Mouse (Mus musculus): ENCODE measurements around the gene Kncn. TPM values are rescaled to one million over a fixed set of nuclear protein-coding genes. Genes with fewer than 3 reads are reported as not detected.
A peak's percentile ranks its signal among the peaks of the same experiment; 100 is the strongest.

Gene Kncn
- polyA plus RNA-seq, 1 experiment from 2014 or later = not detected

DNA sequence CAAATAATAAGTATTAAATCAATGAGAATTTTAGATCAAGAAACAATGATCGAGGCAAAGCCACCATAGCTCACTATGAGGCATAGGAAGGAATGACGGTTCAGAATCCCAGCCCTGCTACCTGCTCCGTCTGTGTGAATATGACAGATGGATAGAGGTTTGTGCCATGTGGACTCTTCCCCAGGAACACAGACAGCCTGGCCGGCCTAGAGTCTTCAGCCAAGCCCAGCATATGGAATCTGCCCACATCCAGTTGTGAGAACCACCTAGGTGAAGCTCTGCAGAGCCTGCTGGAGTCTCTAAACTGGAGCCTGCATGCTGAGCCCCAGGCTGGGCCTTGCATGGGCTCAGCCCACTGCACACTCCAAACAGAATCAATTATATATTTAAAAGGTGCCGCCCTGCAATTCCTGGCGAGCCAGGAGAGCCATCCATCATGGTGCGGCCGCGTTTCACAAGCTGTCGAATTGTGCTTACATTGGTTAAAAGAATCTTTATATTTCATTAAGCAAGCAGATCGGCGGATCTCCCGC is 47.4 kb downstream of the Kncn start:
- no peak overlapping the region for H3K4me3 ChIP-seq (ENCODE audit: low read depth, low read length)
- TF ChIP-seq CTCF (IDR thresholded peaks at IDR 0.05; ENCODE audit: low read depth) = no peak
- H3K4me2 ChIP-seq = no peak overlapping the region
- H3K36me3 ChIP-seq (ENCODE audit: insufficient read depth) = no peaks in the 10 kb centered on the region
- WGBS = 32% methylated on average over 13 of the region's 13 CpGs
- DNase-seq (no peak), ATAC-seq (ENCODE audit: insufficient read depth) (no peak)
- no peak overlapping the region for H3K27ac ChIP-seq (ENCODE audit: low read depth)
- no peak overlapping the region for H3K9ac ChIP-seq
- no peaks in the 10 kb centered on the region for H3K9me3 ChIP-seq (ENCODE audit: low read depth, low read length)
- peaks cover 85% of the 10 kb centered on the region for H3K27me3 ChIP-seq (ENCODE audit: insufficient read depth, low read length)
- H3K4me1 ChIP-seq (ENCODE audit: insufficient read depth) = no peaks in the 10 kb centered on the region

DNA sequence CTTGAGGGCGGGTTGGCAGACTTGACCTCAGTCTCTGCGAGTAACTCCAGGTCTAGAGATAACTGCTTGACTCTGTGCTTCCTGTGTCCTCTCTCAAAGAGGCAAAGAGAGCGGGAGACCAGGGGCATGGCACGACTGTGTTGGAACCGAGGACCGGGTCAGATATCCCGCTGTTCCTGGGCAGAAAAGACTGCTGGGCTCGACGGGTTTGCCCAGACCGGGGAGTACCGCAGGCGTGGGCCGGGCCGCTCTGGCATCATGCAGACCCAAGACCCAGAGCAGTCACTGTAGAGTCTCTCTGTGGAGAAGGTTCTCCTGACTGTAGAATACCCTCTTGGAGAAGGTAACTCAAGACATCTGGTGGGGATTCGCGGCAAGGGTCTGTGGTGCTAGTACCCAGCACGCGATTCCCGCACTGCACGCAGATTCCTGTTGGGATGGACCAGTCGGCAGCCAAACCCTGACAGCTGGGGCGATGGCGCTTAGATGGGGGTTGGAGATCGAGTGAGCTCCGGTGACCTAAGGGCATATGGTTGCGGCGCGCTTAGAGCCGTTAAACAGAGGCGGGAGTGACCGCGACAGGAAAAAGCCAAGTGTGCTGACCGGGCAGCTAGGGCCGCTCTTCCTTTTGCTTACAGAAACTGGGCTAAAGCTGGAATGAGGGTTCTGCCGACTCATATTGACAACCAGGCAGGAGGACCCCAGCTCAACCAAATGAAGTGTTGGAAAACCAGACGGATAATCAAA is 51.8 kb downstream of the Kncn start:
- no peaks in the 10 kb centered on the region for H3K36me3 ChIP-seq (ENCODE audit: insufficient read depth)
- H3K4me3 ChIP-seq (ENCODE audit: low read depth, low read length) = peak overlapping the region; percentile 4; the same call in 1 of the 2 replicates
- TF ChIP-seq CTCF (IDR thresholded peaks at IDR 0.05; ENCODE audit: low read depth) = no peak
- H3K27me3 ChIP-seq (ENCODE audit: insufficient read depth, low read length) = peaks cover 100% of the 10 kb centered on the region
- no peaks in the 10 kb centered on the region for H3K4me1 ChIP-seq (ENCODE audit: insufficient read depth)
- DNase-seq (peak; percentile 23), ATAC-seq (ENCODE audit: insufficient read depth) (no peak)
- H3K27ac ChIP-seq (ENCODE audit: low read depth) = no peak overlapping the region
- H3K4me2 ChIP-seq = 0 out of 2 replicates have a peak overlapping the region, but pooled peaks have one; percentile 12
- no peak overlapping the region for H3K9ac ChIP-seq
- no peaks in the 10 kb centered on the region for H3K9me3 ChIP-seq (ENCODE audit: low read depth, low read length)
- under 1% methylated on average over 36 of the region's 36 CpGs for WGBS

- Histone ChIP-seq H3K4me3 (ENCODE audit: low read depth, low read length) (0 out of 2 replicates have a peak overlapping the region, but pooled peaks have one; percentile 4), H3K27me3 (ENCODE audit: insufficient read depth, low read length) (peaks cover 100% of the 10 kb centered on the region), H3K4me1 (ENCODE audit: insufficient read depth) (no peaks in the 10 kb centered on the region), H3K9me3 (ENCODE audit: low read depth, low read length) (no peaks in the 10 kb centered on the region), H3K36me3 (ENCODE audit: insufficient read depth) (no peaks in the 10 kb centered on the region), H3K9ac (no peak overlapping the region), H3K4me2 (no peak overlapping the region), H3K27ac (ENCODE audit: low read depth) (no peak overlapping the region)
- TF ChIP-seq CTCF (IDR thresholded peaks at IDR 0.05; ENCODE audit: low read depth) = no peak
- WGBS = under 1% methylated on average over 20 of the region's 20 CpGs
- ATAC-seq (ENCODE audit: insufficient read depth) = no peak
- no peak for DNase-seq
Measured at GRCm38 (mm10) chr4:115936646-115937045, 52.4 kb downstream of the Kncn start.

- DNase-seq = no peak
- no peak overlapping the region for H3K4me2 ChIP-seq
- no peak for TF ChIP-seq CTCF (IDR thresholded peaks at IDR 0.05; ENCODE audit: low read depth)
- WGBS = 6% methylated on average over 19 of the region's 19 CpGs
- H3K27ac ChIP-seq (ENCODE audit: low read depth) = no peak overlapping the region
- no peaks in the 10 kb centered on the region for H3K9me3 ChIP-seq (ENCODE audit: low read depth, low read length)
- no peak overlapping the region for H3K4me3 ChIP-seq (ENCODE audit: low read depth, low read length)
- H3K9ac ChIP-seq = no peak overlapping the region
- peaks cover 100% of the 10 kb centered on the region for H3K27me3 ChIP-seq (ENCODE audit: insufficient read depth, low read length)
- H3K4me1 ChIP-seq (ENCODE audit: insufficient read depth) = no peaks in the 10 kb centered on the region
- ATAC-seq (ENCODE audit: insufficient read depth) = no peak
- no peaks in the 10 kb centered on the region for H3K36me3 ChIP-seq (ENCODE audit: insufficient read depth)
Measured at GRCm38 (mm10) chr4:115937061-115937976, 53.1 kb downstream of the Kncn start.

DNA sequence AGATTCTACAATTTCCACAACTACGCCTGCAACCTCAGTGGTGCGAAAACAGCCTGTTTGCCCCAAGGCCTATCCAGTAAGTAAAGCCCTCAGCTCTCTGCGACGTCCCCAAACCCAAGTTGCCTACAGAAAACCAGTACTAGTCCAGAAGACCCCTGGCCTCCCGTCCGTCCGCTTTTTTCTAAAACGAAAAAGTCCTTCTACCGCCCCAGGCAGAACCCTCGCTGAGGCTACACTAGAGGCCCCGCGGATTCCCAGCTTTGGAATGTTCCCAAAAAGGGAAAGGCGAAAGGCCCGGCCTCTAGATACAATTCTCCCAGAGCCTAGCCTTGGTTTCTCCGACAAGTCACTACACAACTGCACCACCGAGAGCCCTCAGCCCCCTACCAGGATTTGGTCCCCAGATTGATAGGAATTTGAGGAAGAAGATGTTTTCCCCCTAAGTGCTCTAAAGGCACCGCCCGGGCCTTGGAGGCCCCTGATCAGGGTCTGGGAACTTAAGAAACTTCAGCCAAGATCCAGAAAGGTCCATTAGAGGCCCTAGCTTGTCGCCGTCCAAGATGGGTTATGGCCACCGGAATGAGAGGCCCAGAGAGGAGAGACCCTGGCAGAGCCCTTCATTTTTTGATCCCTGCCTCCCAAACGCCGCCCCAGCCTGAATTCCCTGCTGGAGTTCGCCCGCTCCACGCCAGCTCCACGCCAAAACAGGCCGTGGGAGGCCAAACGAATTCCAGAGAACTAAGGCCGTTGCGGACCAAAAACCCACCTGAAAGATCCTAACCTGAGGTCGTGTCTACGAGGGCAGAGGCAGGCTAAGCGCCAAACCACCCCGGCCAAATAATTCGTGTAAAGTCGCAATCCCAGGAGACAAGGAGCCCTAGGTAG is 54.3 kb downstream of the Kncn start:
- DNase-seq (peak; percentile 59), ATAC-seq (ENCODE audit: insufficient read depth) (no peak)
- under 1% methylated on average over 37 of the region's 37 CpGs for WGBS

More for the DNA sequence above, 54.3 kb downstream of the Kncn start:
- H3K36me3 ChIP-seq (ENCODE audit: insufficient read depth) = no peaks in the 10 kb centered on the region
- H3K27me3 ChIP-seq (ENCODE audit: insufficient read depth, low read length) = peaks cover 100% of the 10 kb centered on the region
- no peaks in the 10 kb centered on the region for H3K4me1 ChIP-seq (ENCODE audit: insufficient read depth)
- H3K4me3 ChIP-seq (ENCODE audit: low read depth, low read length) = peak overlapping the region; percentile 33
- TF ChIP-seq CTCF (IDR thresholded peaks at IDR 0.05; ENCODE audit: low read depth) = no peak
- H3K9ac ChIP-seq = no peak overlapping the region
- H3K9me3 ChIP-seq (ENCODE audit: low read depth, low read length) = no peaks in the 10 kb centered on the region
- H3K4me2 ChIP-seq = peak overlapping the region; percentile 63; the same call in 1 of the 2 replicates
- no peak overlapping the region for H3K27ac ChIP-seq (ENCODE audit: low read depth)

Other genes starting within 250 kb of the Kncn start
- 7.6 and 10.9 TPM in 2 replicates for gene Cyp4b1, start 236.7 kb upstream of the Kncn start, polyA plus RNA-seq (2014; fragmentation: Nextera tagmentation; extraction: Ambion mirVana)
- gene Efcab14, start 146.7 kb upstream of the Kncn start, polyA plus RNA-seq (2014; fragmentation: Nextera tagmentation; extraction: Ambion mirVana) = 48.8 and 53.7 TPM in 2 replicates
- not detected in 2 replicates for gene Tex38, start 103.4 kb upstream of the Kncn start, polyA plus RNA-seq (2014; fragmentation: Nextera tagmentation; extraction: Ambion mirVana)
- gene Atpaf1, start 99.6 kb upstream of the Kncn start, polyA plus RNA-seq (2014; fragmentation: Nextera tagmentation; extraction: Ambion mirVana) = 55.6 and 61.4 TPM in 2 replicates
- gene Mob3c, start 56.3 kb upstream of the Kncn start, polyA plus RNA-seq (2014; fragmentation: Nextera tagmentation; extraction: Ambion mirVana) = 9.6 and 11.5 TPM in 2 replicates
- gene Mknk1, start 45.2 kb upstream of the Kncn start, polyA plus RNA-seq (2014; fragmentation: Nextera tagmentation; extraction: Ambion mirVana) = 19.4 and 19.8 TPM in 2 replicates
- not detected in 2 replicates for gene 6430628N08Rik, start 6.3 kb downstream of the Kncn start, polyA plus RNA-seq (2014; fragmentation: Nextera tagmentation; extraction: Ambion mirVana)
- gene Dmbx1, start 55.5 kb downstream of the Kncn start, polyA plus RNA-seq (2014; fragmentation: Nextera tagmentation; extraction: Ambion mirVana) = not detected in 2 replicates
- 6.3 and 8.0 TPM in 2 replicates for gene Faah, start 133.5 kb downstream of the Kncn start, polyA plus RNA-seq (2014; fragmentation: Nextera tagmentation; extraction: Ambion mirVana)
- 21.9 and 24.5 TPM in 2 replicates for gene Nsun4, start 169.5 kb downstream of the Kncn start, polyA plus RNA-seq (2014; fragmentation: Nextera tagmentation; extraction: Ambion mirVana)
- gene Uqcrh, start 190.7 kb downstream of the Kncn start, polyA plus RNA-seq (2014; fragmentation: Nextera tagmentation; extraction: Ambion mirVana) = 466 and 476 TPM in 2 replicates
- gene Lrrc41, start 190.9 kb downstream of the Kncn start, polyA plus RNA-seq (2014; fragmentation: Nextera tagmentation; extraction: Ambion mirVana) = 77.2 and 82.6 TPM in 2 replicates
- gene Rad54l, start 239.3 kb downstream of the Kncn start, polyA plus RNA-seq (2014; fragmentation: Nextera tagmentation; extraction: Ambion mirVana) = 35.9 and 43.2 TPM in 2 replicates
- gene Pomgnt1, start 239.4 kb downstream of the Kncn start, polyA plus RNA-seq (2014; fragmentation: Nextera tagmentation; extraction: Ambion mirVana) = 63.3 and 66.5 TPM in 2 replicates